Mouse (Mus musculus) hindbrain, embryonic 10.5 days (tissue): Measurements from ENCODE around the gene Nek2. TPM values are rescaled to one million over a fixed set of nuclear protein-coding genes. Genes with fewer than 3 reads are reported as not detected.

ENCODE experiments used
- DNase-seq: peaks from one replicate; pipeline ENCODE4 v3.0.0-alpha.2; 2017; ENCODE audit warnings: low spot score
- H3K27ac ChIP-seq: fragments of 300-500 bp; sonication (generic); 2 replicates; pipeline ENCODE4 v1.5.1; 2016; ENCODE audit warnings: mild to moderate bottlenecking, moderate library complexity
- H3K27me3 ChIP-seq: fragments of 300-500 bp; sonication (generic); 2 replicates; pipeline ENCODE4 v1.6.1; 2016; ENCODE audit warnings: mild to moderate bottlenecking; ENCODE audit not compliant: poor library complexity, insufficient read depth, severe bottlenecking
- H3K36me3 ChIP-seq: fragments of 300-500 bp; sonication (generic); 2 replicates; pipeline ENCODE4 v1.6.1; 2016; ENCODE audit warnings: mild to moderate bottlenecking, moderate library complexity
- H3K4me1 ChIP-seq: fragments of 300-500 bp; sonication (generic); replicated peaks from 2 replicates; pipeline ENCODE4 v1.6.1; 2016; ENCODE audit warnings: mild to moderate bottlenecking
- H3K4me3 ChIP-seq: fragments of 300-500 bp; sonication (generic); 2 replicates; pipeline ENCODE4 v1.5.1; 2016; ENCODE audit warnings: mild to moderate bottlenecking, moderate library complexity
- H3K9me3 ChIP-seq: fragments of 300-500 bp; sonication (generic); 2 replicates; pipeline ENCODE4 v1.6.1; 2016; ENCODE audit warnings: mild to moderate bottlenecking, moderate library complexity
- WGBS: fragments of 180-500 bp; shearing (Covaris S2); methylation state at CpG from one replicate; pipeline ENCODE4 v1.1.7; 2016; 5-methylcytosine and 5-hydroxymethylcytosine counted together
- polyA plus RNA-seq: library from polyadenylated mRNA; unstranded; fragments of >200 nt; fragmentation: Nextera tagmentation; extraction: Ambion mirVana; gene quantifications from 2 replicates; pipeline ENCODE4 v1.2.1, GENCODE M21; 2016

Nek2 gene
- polyA plus RNA-seq, 1 experiment from 2014 or later, result 41.6 TPM

DNA sequence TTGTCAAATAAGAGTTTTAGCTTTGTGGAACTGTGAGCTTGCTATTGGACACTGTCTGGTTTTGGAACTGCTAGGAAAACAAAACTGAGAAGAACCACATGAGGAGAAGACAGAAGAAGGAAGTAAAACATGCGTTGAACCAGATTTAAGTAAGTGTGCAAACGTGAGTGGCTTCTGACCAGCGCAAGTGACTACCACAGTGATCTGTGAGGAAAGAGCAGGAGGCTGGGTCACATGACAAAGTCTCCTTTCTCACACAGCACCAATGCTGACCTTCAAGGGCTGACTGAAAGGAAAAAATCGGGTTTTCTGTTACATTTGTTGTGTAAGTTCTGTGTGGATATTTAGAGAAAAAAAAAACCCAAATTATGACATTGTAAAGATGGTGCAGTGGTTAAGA lies 28.3 kb downstream of the Nek2 start:
- Histone ChIP-seq H3K27ac (no peak overlapping the region), H3K4me3 (no peak overlapping the region)
- 74% methylated on average over 4 of the region's 4 CpGs for WGBS

DNA sequence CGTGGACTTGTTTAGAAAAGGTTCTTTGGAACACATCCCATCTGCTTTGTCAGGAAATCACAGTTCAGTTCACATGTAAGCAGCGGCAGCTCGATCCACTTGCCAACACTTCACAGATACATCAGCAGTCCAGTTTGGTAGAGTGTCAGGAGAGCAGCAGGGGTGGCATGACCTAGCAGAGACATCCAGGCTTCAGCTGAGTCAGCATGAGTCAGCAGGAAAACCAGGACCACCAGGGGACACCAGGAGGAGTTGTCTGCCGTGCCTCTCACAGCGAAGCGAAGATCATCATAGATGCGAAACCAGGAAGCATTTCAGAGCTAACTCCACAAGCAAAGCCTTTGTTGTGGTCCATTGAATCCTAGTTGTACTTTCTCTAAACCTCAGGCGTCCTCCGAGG lies 32.2 kb downstream of the Nek2 start:
- 86% methylated on average over 9 of the region's 9 CpGs for WGBS
- H3K4me1 ChIP-seq, result no peaks in the 10 kb centered on the region
- no peaks in the 10 kb centered on the region for H3K9me3 ChIP-seq
- H3K27ac ChIP-seq, result no peak overlapping the region
- no peaks in the 10 kb centered on the region for H3K27me3 ChIP-seq
- H3K4me3 ChIP-seq, result no peak overlapping the region
- no peaks in the 10 kb centered on the region for H3K36me3 ChIP-seq
- no peak for DNase-seq

More for the DNA sequence above, 28.3 kb downstream of the Nek2 start:
- DNase-seq, result no peak
- Histone ChIP-seq H3K27me3 (no peaks in the 10 kb centered on the region), H3K9me3 (no peaks in the 10 kb centered on the region), H3K4me1 (no peaks in the 10 kb centered on the region), H3K36me3 (no peaks in the 10 kb centered on the region)

DNA sequence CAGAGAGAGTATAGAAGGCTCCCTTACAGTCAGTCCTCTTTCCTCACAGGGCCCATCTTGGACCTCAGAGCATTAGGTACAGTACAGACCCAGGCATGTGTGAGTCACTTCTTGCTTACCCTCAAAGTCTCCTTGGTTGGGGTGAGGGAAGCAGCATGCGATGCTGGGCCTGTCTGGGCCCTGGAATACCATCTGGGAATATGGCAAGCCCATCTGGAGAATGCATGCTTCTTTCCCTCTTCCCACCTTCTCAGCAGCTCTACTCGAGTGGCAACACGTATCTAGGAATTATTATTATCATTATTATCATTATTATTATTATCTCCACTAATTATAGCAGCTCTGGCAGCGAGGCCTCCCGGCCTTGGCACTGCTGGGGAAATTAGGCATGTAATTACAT lies 33.5 kb downstream of the Nek2 start:
- 89% methylated on average over 5 of the region's 5 CpGs for WGBS
- H3K9me3 ChIP-seq, result no peaks in the 10 kb centered on the region
- no peaks in the 10 kb centered on the region for H3K36me3 ChIP-seq
- H3K4me1 ChIP-seq, result no peaks in the 10 kb centered on the region
- DNase-seq, result no peak
- H3K4me3 ChIP-seq, result no peak overlapping the region
- H3K27ac ChIP-seq, result peak overlapping the region; percentile 5; the same call in 1 of the 2 replicates
- no peaks in the 10 kb centered on the region for H3K27me3 ChIP-seq

DNA sequence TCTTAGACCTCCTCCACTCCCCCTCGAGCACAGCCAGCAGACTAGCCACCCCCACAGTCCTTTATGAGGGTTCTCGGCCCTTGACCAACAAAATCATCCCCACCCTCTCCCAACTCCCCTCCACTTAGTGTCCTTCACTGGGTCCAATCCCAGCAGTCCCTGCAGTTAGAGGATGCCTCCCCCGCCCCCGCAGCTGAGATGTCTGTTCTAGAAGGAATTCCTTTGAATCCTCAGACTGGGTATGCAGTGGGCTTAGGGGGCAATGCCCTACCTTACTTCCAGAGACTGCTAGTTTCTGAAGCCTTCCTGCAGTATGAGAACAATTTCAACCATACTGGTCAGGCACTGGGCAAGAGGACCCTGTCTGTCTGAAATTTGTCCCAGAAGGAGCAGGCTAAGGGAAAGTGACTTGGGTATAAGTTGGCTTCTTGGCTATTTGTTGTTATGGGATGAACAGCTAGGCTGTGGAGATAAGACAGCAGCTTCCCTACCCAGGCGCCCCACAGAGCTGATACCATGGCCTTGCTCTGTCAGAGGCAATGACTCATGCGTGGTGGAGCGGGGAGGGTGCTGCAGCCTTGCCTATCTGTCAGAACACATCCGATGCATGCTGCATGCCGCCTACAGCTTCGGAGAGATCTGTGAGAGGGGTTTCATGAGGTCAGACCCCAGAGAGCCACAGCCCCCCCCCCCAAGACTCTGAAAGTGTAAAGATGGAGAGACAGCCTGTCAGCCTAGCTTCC lies 34.1 kb downstream of the Nek2 start:
- 79% methylated on average over 10 of the region's 10 CpGs for WGBS
- DNase-seq, result no peak
- no peak overlapping the region for H3K4me3 ChIP-seq
- H3K27me3 ChIP-seq, result no peaks in the 10 kb centered on the region
- no peaks in the 10 kb centered on the region for H3K4me1 ChIP-seq
- peak overlapping the region; percentile 5; the same call in 1 of the 2 replicates for H3K27ac ChIP-seq
- no peaks in the 10 kb centered on the region for H3K9me3 ChIP-seq
- no peaks in the 10 kb centered on the region for H3K36me3 ChIP-seq

DNA sequence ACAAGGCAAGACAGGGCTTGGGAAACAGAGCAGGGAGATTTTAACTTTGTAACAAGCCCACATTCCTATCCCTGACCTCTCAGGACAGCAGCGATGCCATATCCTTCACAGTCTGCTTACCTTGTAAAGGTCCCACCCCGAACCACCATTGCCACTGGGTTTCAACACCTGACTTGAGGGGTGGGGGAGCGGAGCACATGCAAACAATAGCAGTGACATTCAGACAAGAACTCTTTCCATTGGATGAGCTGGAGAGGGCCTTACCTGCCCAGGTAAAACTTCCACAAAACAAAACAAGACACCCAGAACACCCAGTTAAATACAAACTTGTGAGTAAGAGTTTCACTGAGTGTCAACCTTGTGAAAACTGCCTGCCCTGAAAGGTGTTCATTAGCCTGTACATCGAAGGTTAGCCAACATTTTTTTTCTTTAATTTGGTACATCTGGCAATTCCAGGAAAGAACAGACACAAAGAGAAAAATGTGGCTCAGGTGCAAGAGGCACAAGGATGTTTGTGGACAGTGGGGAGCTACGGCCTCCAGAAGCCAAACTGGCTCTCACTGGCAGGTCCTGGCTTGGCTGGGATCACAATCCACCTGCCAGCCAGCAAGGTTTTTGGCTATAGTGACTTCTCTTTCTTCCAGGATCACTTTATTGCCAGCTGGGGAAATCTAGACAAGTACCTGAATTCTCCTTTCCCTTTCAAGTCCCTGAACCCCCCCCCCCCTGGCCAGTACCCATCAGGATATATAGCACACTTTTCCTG lies 35.8 kb downstream of the Nek2 start:
- Histone ChIP-seq H3K4me3 (no peak overlapping the region), H3K4me1 (no peaks in the 10 kb centered on the region), H3K27me3 (no peaks in the 10 kb centered on the region), H3K9me3 (no peaks in the 10 kb centered on the region), H3K27ac (no peak overlapping the region), H3K36me3 (no peaks in the 10 kb centered on the region)
- WGBS, result 87% methylated on average over 5 of the region's 5 CpGs
- DNase-seq, result no peak

DNA sequence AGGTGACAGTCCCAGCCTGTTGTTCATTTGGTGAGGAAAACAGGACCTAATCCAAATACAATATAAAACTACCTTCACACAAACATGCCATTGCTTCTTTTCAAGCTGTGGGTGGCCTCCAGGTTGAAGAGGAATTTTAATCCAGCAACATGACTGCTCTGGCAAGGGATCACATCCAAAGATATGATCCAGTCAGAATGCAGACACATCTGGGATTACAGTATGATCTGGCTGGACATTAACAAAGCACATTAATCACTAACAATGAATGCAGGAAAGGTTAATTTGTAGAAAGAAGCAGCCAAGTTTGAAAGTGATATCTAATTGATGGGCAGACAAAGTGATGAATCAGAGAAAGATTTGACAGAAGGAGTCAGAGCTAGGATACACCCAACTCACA lies 36.9 kb downstream of the Nek2 start:
- Histone ChIP-seq H3K4me3 (no peak overlapping the region), H3K27me3 (no peaks in the 10 kb centered on the region), H3K27ac (no peak overlapping the region), H3K4me1 (0 out of 2 replicates have a peak, but pooled peaks cover 5% of the 10 kb centered on the region), H3K9me3 (no peaks in the 10 kb centered on the region), H3K36me3 (no peaks in the 10 kb centered on the region)
- DNase-seq, result no peak

DNA sequence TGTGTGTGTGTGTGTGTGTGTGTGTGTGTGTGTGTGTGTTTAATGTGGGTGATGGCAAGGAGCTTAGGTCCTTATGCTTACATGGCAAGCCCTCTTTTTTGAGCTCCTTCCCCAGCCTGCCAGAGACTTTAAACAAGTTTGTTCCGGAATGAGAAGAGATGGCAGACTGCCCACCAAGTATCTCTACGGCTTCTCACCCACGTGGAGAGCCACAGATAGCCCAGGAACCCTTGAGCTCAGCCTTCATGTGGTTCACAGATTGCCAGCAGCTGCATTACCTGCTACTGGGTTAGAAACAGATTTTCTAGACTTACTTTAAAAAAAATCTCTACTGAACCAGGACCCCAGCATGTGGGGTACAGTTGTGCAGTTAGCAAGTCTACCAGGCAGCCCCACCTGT lies 38.6 kb downstream of the Nek2 start:
- Histone ChIP-seq H3K4me3 (no peak overlapping the region), H3K9me3 (no peaks in the 10 kb centered on the region), H3K4me1 (0 out of 2 replicates have a peak, but pooled peaks cover 5% of the 10 kb centered on the region), H3K27ac (no peak overlapping the region), H3K27me3 (no peaks in the 10 kb centered on the region), H3K36me3 (no peaks in the 10 kb centered on the region)
- WGBS, result 86% methylated on average over 3 of the region's 3 CpGs
- no peak for DNase-seq

DNA sequence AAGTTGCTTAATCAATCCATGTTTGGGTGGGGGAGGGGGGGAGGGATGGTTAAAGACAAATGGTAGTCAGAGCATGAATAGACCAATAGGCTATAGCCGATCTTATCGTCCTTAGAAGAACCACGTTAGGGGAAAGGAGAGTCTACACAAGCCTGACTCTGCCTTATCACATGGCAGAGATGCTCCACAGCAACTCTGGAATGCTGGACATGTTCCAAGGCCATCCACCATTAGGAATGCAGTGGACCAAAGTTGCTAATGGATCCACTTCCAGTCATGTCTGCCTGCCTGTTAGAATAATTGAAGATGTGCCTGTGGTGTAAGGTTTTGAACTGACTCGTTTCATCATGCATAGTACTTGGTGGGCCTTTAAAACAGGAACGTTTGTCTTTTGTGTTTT lies 40.0 kb downstream of the Nek2 start:
- Histone ChIP-seq H3K9me3 (no peaks in the 10 kb centered on the region), H3K36me3 (no peaks in the 10 kb centered on the region), H3K27me3 (no peaks in the 10 kb centered on the region), H3K27ac (no peak overlapping the region), H3K4me3 (no peak overlapping the region), H3K4me1 (0 out of 2 replicates have a peak, but pooled peaks cover 5% of the 10 kb centered on the region)
- DNase-seq, result no peak
- WGBS, result 84% methylated on average over 5 of the region's 5 CpGs

DNA sequence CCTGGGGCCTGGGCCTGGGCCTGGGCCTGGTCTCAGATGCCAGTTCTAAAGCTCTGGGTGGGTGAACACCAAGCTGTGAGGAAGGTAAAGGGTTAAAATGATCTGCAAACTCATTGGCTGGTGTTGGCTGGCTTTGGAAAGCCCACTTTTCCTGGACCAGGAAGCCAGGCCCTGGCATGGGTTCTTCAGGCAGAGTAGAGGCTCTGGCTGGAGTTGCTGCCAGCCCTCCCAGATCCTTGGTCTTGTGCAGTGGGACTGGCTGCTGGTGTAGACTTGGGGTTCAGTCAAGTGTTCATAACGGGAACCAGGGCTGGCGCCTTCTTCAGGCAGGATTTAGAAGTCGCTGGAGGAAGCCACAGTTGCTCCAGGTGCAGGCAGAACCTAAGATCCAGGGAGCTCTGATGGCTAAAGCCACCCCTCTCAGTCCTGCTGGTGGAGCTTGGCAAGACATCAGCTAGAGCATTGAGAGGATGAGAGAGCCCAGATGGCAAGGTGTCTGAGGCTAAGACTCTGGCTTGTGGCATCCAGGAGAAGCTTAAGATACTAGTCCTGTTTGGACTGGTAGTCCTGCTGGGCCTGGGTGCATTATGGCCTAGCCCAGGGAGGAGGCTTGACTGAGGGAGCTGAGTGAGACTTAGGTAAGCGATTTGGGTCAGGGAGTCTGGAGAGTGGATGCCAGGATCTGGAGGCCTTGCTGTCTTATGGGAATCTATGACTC lies 42.7 kb downstream of the Nek2 start:
- H3K9me3 ChIP-seq, result no peaks in the 10 kb centered on the region
- H3K27ac ChIP-seq, result no peak overlapping the region
- DNase-seq, result no peak
- no peaks in the 10 kb centered on the region for H3K36me3 ChIP-seq
- WGBS, result 80% methylated on average over 4 of the region's 4 CpGs
- H3K4me3 ChIP-seq, result no peak overlapping the region
- H3K27me3 ChIP-seq, result no peaks in the 10 kb centered on the region
- H3K4me1 ChIP-seq, result 0 out of 2 replicates have a peak, but pooled peaks cover 5% of the 10 kb centered on the region

DNA sequence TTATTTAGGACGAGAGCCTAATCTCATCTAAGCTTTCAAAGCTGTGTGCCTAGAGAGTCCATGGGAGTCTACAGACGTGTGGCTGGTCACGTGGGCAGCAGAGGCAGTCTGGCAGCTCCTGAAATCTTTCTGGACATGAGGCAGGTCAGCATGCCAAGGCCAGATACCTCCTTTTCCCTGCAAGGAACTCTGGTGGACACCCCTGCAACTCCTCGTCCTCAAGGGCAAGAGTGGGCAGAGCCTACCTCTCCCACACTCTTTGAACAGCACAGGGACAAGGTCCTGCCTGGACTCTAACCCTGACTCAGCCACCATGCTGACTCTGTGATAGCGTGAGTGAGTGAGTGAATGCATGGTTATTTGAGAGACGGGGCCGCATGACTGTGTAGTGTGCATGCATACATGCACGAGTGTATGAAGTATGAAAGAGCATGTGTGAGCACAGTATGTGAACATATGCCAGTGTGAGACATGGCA lies 43.3 kb downstream of the Nek2 start:
- no peak for DNase-seq
- Histone ChIP-seq H3K27ac (no peak overlapping the region), H3K36me3 (no peaks in the 10 kb centered on the region), H3K4me1 (0 out of 2 replicates have a peak, but pooled peaks cover 5% of the 10 kb centered on the region), H3K27me3 (no peaks in the 10 kb centered on the region), H3K4me3 (no peak overlapping the region), H3K9me3 (no peaks in the 10 kb centered on the region)
- 94% methylated on average over 8 of the region's 8 CpGs for WGBS

DNA sequence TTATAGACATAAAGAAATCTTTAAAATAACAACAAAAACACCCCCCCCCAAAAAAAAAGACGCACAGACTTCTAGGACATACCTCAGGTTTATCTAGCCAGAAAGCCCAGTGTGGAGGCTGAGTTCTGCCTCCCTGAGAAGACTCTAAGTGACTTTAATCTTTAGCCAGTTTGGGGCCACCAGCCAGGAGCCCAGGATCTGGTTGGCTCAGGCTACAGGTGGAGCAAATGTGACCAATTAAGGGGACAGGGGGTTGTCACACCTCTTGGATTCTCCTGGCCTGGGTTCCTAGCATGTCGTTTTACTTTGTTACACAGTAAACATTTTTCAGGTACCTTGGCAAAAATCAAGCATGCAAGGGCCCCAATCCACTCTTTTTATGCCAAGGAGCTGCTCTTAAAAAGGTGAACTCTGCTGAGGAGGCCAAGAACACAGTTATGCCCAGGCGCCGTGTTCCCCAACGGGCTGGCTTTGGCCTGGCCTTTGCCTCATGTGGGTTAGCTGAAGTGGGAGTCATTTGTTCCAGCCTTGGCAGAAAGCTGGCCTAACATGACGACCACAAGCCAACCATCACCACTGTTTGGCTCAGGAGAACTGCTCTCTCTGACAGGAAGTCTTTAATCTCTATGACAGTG lies 50.9 kb downstream of the Nek2 start:
- no peaks in the 10 kb centered on the region for H3K9me3 ChIP-seq
- DNase-seq, result no peak
- WGBS, result 84% methylated on average over 6 of the region's 6 CpGs
- no peak overlapping the region for H3K4me3 ChIP-seq
- H3K36me3 ChIP-seq, result no peaks in the 10 kb centered on the region
- no peak overlapping the region for H3K27ac ChIP-seq
- H3K4me1 ChIP-seq, result no peaks in the 10 kb centered on the region
- no peaks in the 10 kb centered on the region for H3K27me3 ChIP-seq

DNA sequence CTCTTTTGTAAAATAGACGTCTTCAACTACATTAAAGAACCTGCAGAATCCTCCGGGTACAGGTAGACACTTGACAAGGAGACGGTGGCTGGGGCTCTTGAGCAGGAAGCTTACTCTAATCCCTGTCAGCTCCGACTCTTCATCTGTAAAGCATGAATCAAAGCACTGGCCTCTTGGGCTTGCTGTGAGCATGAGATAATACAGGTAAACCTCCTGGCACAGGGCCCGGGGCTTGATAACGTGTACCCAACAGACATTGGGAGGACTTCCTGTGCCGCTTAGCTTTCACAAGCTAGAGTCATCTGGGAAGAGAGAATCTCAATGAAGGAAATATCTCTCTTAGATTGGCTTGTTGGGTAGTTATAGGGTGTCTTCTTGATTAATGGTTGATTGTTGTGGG lies 53.8 kb downstream of the Nek2 start:
- DNase-seq, result no peak
- H3K9me3 ChIP-seq, result no peaks in the 10 kb centered on the region
- no peaks in the 10 kb centered on the region for H3K36me3 ChIP-seq
- H3K4me1 ChIP-seq, result peaks cover 8% of the 10 kb centered on the region
- WGBS, result 92% methylated on average over 7 of the region's 7 CpGs
- no peak overlapping the region for H3K27ac ChIP-seq
- no peaks in the 10 kb centered on the region for H3K27me3 ChIP-seq
- H3K4me3 ChIP-seq, result no peak overlapping the region
